Mouse (Mus musculus): ENCODE data around the gene Ifit2. TPM values are rescaled to one million over a fixed set of nuclear protein-coding genes. Genes with fewer than 3 reads are reported as not detected.
"Not testable (repeated sequence)": the region's sequence is repeated elsewhere in the genome, so short reads cannot be mapped to it uniquely, and the experiment has no call there.

Ifit2 gene
- total RNA-seq, 2 experiments from 2014 or later = 5.0 to 11.2 TPM

DNA sequence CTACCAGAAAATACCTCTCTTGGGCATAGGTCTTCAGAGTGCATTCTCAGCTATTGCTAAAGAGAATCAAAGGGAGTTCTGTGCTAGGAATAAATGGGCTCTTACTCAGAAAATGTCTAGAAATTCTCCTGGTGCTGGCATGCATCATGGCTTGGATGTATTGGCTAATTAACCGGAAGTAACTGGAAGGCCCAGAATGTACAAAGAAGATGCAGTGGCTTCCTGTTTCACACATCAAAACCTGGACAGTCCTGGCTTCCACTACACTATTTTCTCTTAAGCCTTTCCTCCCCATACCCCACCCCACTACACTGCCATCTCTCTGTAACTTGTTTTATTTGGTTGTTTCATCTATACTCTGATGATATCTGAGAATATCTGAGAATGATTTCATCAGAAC, 11.1 kb upstream of the Ifit2 start:
- ATAC-seq (replicated peaks; ENCODE audit: low FRiP score, poor library complexity, severe bottlenecking) = no peak

DNA sequence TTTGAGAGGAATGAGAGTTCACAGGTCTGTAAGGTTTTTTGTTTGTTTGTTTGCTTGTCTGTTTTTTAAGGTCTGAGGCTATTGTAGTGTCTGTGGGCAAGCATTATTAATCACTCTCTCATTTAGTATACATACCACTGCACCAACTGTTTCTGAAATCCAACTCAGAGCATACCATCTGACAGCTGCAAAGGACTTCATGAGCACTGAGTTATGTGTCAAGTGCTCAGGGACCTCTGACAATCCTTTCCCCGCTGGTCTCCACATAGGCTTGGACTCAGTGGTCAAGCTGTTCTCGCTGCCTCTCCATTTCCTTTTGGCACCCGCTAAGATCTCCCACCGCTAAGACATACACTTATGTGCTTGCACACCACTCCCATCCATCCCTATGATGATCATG, 4.3 kb upstream of the Ifit2 start:
- no peak for ATAC-seq (replicated peaks; ENCODE audit: low FRiP score, poor library complexity, severe bottlenecking)

DNA sequence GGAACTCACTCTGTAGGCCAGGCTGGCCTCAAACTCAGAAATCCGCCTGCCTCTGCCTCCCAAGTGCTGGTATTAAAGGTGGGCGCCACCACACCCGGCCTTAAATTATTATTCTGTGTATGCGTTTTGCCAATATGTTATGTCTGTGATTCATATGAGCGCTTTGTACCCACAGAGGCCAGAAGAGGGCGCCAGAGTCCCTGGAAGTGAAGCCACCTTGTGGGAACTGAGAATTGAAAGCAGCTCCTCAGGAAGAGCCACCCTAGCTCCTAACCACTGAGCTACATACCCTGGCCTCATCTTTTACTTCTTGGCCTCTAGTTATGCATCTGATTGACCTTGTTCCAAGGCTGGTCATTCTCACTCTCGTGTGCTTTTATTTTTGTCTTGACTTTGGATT, 2.5 kb upstream of the Ifit2 start:
- no peak; the same call in 1 of the 2 replicates for ATAC-seq (replicated peaks; ENCODE audit: low FRiP score, poor library complexity, severe bottlenecking)

DNA sequence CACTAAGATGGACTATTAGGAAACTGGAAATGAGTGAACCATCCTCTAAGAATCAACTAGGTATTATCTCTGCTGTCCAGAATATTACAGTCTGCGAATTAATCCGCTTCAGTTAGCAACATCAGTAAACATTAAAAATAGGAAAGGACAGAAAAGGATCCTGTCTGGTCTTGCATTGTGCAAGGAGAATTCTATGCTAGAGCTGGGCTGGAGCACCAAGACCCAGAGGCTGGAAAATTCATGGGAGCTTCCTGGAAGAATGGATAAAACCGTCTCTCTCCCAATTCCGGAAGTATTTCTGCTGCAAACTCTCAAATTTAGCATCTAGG, 325 bp upstream of the Ifit2 start:
- ATAC-seq (replicated peaks; ENCODE audit: low FRiP score, poor library complexity, severe bottlenecking) = peak; percentile 13; the same call in 1 of the 2 replicates

DNA sequence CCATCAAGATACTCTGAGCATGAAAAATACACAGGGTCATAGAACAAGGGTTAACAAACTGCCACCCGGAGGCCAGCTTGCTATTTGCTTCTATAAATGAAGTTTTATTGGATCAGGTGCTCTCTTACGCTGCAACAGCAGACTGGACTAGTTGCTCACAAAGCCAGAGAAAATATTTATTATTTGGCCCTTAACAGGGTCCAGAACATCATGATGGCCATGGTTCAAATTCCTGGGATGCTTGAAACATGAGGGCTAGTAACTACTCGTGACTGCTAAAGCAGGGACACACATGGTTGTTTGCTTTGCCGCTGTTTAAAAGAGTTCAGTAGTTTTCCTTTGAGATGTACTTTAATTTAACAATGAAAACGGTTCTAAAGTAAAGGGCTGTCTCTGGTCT, 1.5 kb downstream of the Ifit2 start:
- ATAC-seq (replicated peaks; ENCODE audit: low FRiP score, poor library complexity, severe bottlenecking) = no peak

DNA sequence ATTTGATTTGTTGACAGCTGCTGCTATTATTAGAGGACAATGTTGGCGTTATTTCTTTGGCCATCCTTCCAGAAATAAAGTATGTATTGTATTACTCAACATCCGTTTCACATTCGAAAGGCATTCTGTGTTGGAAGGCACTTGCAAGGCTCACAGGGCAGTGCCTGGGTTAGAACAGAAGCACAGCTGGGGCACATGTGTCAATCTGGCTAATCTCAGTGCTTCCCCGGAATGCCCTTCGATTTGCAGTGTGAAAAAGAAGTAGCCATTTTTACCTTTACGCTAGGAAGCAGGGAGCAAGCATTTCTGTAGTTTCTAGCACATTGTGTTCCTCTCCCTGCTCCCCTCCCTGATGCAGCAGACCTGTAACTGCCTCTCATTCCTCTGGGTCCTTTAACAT, 2.5 kb downstream of the Ifit2 start:
- ATAC-seq (replicated peaks; ENCODE audit: low FRiP score, poor library complexity, severe bottlenecking) = no peak

DNA sequence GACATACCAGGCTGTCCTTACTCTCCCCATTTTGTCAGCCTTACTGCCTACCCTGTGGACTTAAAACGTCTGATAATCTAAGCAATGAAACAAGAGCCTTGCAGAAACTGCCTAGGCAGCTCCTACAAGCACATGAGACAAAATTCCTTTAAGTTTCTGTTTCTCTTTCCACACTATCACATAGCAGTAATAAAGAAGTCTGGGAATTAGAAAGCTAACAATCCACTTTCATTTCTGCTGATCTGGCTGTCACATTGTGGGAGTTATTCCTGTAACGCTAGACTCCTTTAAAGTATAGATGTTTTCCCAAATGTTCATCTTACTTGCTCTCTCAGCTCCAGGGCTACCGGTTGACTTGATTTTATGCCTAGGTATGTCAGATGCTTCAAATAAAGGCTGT, 3.0 kb downstream of the Ifit2 start:
- no peak for ATAC-seq (replicated peaks; ENCODE audit: low FRiP score, poor library complexity, severe bottlenecking)

DNA sequence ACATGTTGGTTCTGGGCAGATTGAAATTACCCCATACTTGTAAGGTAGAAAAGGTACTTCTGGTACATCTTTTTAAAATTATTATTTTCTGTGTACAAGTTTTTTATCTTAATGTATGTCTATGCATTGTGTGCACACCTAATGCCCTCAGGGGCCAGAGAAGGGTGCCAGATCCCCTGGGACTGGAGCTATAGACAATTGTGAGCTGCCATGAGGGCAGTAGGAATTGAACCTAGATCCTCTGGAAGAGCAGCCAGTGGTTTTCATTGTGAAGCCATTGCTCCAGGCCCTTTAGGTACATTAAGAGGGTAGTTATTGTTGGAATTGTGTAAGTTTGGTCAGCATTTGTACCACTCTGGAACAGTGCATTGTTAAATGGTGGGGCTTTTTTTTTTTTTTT, 3.6 kb downstream of the Ifit2 start:
- no peak for ATAC-seq (replicated peaks; ENCODE audit: low FRiP score, poor library complexity, severe bottlenecking)

DNA sequence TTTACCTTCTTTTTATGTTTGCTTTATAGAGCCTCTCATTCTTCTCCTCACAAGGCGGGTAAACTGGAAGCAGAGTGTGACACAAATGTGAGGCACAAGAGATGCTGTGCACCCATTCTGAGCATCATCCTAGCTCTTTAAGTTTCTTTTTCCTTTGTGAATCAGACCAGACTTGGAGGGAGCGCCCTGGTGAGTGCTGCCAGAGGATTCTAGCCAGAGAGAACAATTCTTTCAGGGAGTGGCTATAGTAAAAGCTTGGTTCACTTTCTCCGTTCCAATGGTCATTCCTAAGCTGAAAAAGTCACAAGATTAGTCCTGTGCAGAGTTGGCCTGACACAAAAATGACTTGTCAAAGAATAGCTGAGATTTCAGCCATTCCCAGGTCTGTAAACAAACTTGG, 6.1 kb downstream of the Ifit2 start:
- no peak for ATAC-seq (replicated peaks; ENCODE audit: low FRiP score, poor library complexity, severe bottlenecking)

DNA sequence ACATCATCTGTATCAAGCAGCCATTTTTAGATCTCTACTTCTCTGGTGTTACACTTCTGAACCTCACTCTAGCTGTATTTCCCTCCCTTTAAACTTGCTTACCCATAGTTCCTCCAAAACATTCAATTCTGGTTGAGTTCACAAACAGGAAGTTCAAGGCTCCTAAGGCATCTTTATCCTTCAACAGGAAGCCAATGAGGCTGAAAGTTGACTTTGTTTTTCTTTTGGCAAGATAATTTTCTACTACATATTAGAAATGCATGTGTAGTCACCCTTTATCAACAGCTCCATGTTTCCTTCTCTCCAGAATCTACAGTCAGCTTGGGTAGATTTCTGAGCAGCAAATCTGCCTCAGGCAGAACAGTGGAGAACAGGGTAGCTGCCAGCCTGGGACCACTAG, 12.1 kb downstream of the Ifit2 start:
- no peak for ATAC-seq (replicated peaks; ENCODE audit: low FRiP score, poor library complexity, severe bottlenecking)

DNA sequence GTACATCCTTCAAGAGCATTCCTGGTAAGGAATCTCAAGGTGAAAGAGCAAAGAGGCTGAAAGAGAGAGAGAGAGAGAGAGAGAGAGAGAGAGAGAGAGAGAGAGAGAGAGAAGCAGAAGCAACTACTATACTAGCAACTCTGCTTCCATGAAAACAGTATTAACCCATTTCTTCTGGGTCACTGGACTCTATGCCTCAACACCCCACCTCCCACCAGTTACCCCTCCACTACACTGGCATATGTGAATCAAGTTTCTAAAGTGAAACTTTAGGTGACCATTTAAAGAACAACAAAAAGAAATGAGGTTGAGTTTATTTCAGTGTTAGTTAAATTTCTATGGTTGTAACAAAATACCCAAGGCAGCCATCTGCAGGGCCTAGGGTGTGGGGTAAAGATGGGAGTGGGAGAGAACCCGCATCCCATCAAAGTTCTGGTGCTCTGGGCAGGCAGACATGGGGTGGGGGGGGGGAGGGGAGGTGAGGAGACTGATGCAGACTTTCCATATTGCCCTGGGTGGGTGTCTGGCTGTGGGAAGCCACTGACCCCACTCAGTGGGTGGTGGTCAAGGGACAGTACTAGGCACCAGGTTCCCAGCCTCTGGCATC, 15.8 kb downstream of the Ifit2 start:
- ATAC-seq (replicated peaks; ENCODE audit: low FRiP score, poor library complexity, severe bottlenecking) = no peak

DNA sequence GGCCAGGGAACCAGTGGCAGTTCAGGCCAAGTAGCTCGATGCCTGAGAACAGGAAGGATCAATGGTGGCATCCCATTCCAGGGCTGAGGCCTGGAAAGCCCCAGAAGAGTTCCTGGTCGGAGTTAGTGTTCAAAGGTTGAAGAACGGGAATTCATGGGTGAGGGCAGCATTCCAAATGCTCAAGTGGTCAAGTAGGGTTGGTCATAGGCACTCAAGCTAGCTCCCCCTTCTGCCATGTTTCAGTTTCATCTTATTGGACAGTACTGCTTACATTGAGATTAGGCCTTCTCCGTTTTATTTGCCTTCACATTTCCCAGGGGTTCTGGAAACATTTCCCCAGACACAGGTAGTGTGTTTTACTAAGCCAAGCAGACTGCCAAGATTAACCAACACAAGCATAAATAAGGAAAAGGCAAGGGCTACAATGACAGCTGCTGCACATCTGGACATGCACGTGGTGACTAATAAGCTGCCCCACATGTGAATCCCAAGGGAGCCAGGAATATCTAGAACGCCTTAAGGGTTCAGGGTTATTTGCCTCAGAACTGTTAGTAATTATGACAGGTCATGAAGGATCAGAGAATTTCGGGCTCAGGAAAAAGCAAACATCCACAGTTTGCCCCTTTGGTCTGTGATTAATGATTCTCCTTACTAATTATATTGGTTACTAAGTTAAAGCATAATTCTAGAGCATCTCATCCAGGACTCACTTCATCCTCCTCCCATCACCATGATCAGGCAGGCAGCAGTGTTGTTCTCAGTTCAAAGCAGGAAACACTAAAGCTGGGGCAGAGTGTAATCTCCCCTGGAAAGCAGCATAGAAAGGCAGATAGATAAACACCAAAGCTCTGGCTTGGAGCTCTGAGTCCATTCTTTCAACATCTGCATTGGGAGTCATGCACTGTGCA, 18.7 kb downstream of the Ifit2 start:
- ATAC-seq (replicated peaks; ENCODE audit: low FRiP score, poor library complexity, severe bottlenecking) = no peak

DNA sequence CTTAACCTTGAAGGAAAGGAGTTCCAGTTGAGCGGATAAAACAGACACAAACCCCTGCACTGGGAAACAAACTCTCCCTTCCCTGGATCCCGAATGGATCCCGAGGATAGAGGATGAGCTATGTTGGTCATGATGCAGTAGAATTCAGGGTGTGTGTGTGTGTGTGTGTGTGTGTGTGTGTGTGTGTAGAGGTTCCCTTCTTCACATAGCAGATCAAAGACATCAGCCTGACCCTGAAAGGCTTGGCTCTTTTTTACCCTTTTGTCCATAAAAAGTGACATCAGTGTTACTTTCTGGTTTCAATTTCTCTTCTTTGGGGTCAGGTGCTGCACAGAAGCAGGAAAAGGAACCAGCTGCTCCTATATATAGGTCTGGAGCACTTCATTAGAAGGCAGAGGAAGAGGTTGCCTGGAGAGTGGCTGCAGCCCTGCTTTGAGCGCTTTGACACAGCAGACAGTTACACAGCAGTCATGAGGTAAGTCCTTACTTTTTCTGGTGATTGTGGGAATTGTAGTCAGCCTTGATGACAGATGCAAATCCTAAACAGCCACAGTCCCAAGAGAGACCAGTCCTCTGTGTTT, 19.5 kb downstream of the Ifit2 start:
- ATAC-seq (replicated peaks; ENCODE audit: low FRiP score, poor library complexity, severe bottlenecking) = no peak

DNA sequence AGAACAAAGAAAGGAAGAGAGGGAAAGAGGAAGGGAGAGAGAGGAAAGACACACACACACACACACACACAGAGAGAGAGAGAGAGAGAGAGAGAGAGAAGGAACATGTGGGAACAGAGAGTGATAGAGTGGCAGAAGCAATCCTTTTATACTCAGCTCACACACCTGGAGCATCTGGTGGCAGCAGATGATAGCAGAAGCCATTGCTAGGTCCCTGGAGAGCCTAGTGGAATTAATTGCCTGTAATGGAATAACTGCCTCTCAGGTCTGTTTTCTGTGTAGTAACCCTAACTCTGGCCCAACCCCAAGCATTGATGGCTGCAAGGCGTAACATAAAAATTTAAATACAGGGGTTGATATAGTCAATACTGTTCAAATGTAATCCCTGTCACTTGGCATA, 20.6 kb downstream of the Ifit2 start:
- no peak for ATAC-seq (replicated peaks; ENCODE audit: low FRiP score, poor library complexity, severe bottlenecking)

DNA sequence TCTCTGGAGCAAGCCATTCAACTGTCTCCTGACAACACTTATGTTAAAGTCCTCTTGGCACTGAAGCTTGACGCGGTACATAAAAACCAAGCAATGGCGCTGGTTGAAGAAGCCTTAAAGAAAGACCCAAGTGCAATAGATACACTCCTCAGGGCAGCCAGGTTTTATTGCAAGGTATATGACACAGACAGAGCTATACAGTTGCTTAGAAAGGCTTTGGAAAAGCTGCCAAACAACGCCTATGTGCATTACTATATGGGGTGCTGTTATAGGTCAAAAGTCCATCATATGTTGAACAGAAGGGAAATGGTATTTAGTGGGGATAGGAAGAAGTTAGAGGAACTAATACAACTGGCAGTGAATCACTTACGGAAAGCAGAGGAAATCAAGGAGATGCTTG, 23.2 kb downstream of the Ifit2 start:
- no peak for ATAC-seq (replicated peaks; ENCODE audit: low FRiP score, poor library complexity, severe bottlenecking)

DNA sequence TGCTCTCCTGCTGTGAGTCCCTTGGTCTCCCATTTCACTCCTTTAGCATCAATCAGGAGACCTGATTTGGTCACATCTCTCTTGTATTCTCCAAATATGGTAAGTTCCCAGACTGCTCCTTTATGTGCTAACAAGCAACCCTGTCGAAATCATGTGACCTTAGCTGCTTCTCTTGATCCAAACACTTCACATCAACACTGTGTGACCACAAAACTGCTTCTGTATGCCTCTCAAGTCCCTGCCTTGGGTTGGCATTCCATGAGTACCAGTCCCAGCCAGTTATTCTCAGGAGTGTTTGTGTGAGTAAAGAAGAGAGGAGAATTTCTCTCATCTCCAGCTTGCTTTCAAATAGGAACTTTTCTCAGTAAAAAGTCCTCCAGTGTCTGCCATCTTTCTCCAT, 26.6 kb downstream of the Ifit2 start:
- no peak for ATAC-seq (replicated peaks; ENCODE audit: low FRiP score, poor library complexity, severe bottlenecking)

DNA sequence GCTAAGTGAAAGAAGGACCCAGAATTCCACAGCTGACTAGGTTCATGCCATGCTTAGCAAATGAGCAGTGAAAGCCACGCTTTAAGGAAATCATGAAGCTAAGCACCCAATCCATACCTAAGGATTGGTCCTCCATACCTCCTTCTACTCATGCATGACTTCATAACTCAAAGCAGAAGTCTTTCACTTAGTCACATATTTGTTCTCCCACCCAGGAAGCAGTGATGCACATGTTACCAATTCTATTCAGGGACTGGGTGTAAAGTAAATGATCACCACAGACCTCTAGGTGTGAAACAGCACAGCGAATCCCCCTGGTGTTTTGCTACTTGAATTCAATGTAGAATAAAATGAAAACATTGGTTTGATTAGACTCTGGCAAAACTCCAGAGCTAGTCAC, 32.2 kb downstream of the Ifit2 start:
- not testable (repeated sequence) for ATAC-seq (replicated peaks; ENCODE audit: low FRiP score, poor library complexity, severe bottlenecking)

DNA sequence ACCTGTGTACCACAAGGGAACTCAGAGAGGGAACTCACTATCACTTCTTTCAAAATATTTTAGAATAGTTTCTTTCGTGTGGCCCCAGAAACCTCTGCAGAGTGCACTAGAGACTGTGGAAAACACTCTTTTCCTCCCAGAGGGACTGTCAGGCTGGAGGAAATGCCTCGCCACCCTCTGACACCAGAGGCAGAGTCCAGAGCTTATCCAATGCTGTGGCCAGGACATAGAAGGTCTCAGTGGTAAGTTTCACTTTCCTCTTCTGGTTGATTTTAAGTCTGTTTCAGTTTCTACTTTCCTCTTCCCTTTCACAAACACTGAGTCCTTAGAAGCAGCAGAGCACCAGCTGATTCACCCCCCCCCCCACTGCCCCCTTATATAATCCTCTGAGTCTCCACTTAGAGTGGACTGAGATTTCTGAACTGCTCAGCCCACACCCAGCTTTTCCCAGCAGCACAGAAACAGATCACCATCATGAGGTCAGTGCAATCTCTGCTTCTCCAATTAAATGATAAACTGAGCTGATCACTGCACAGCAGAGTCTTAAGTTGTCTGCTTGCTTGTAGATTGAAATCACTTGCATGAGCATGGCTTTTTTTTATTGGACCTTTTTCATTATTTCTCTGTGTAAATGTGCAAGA, 32.8 kb downstream of the Ifit2 start, which contains the start of gene Ifit3:
Gene Ifit3 (plus strand): TSS at position 406 of the 641 bp plus-strand sequence.
- ATAC-seq (replicated peaks; ENCODE audit: low FRiP score, poor library complexity, severe bottlenecking) = not testable (repeated sequence)

DNA sequence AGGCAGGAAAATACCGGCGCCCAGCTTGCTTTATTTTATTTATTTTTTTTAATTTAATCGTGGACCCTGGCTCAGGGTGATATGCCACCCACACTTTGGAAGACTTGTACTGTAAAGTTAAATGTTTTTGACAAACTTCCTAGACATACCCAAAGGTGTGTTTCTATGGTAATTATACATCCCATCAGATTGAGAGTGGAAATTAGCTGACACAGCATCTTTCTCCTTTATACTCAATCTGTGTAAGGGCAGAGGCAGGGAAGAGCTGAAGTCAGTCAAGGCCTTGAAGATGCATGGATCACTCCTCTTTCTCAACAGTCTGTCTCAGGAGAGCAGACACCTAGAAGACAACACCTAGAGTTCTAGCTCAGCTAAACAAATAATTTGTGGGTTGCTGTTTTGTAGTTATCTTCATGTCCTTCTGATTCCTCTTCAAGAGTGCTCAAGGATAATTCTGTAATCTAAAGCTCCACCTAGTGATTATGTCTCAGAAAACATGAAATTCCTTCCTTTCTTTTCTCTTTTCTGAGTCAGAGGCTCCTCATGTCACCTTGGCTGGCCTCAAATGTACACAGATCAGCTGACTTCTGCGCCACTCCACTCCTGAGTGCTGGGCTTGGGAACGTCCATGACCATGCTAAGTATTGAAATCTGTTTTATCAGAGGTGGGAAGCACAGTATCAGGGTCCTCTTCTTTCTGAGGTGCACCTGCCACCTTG, 35.4 kb downstream of the Ifit2 start:
- ATAC-seq (replicated peaks; ENCODE audit: low FRiP score, poor library complexity, severe bottlenecking) = not testable (repeated sequence)
